Mouse (Mus musculus) forebrain, embryonic 12.5 days (tissue): ENCODE measurements around the gene Scgb1b3. TPM values are rescaled to one million over a fixed set of nuclear protein-coding genes. Genes with fewer than 3 reads are reported as not detected.

Source experiments
- ATAC-seq: fragments of 200-750 bp; cut with Nextera tagmentation; 2 replicates; pipeline ENCODE4 v1.8.0; 2017; ENCODE audit warnings: moderate TSS enrichment; ENCODE audit not compliant: low FRiP score
- H3K27ac ChIP-seq: fragments of 300-500 bp; sonication (generic); 2 replicates; pipeline ENCODE4 v1.5.1; 2016; ENCODE audit warnings: mild to moderate bottlenecking
- H3K27me3 ChIP-seq: fragments of 300-500 bp; sonication (generic); 2 replicates; pipeline ENCODE4 v1.6.1; 2016; ENCODE audit warnings: mild to moderate bottlenecking
- H3K36me3 ChIP-seq: fragments of 300-500 bp; sonication (generic); replicated peaks from 2 replicates; pipeline ENCODE4 v1.6.1; 2016; ENCODE audit warnings: mild to moderate bottlenecking
- H3K4me1 ChIP-seq: fragments of 300-500 bp; sonication (generic); 2 replicates; pipeline ENCODE4 v1.6.1; 2016
- H3K4me2 ChIP-seq: fragments of 300-500 bp; sonication (generic); 2 replicates; pipeline ENCODE4 v1.6.1; 2016; ENCODE audit warnings: mild to moderate bottlenecking, moderate library complexity
- H3K4me3 ChIP-seq: fragments of 300-500 bp; sonication (generic); replicated peaks from 2 replicates; pipeline ENCODE4 v1.5.1; 2016; ENCODE audit warnings: mild to moderate bottlenecking
- H3K9ac ChIP-seq: fragments of 300-500 bp; sonication (generic); 2 replicates; pipeline ENCODE4 v1.6.1; 2016; ENCODE audit warnings: mild to moderate bottlenecking
- H3K9me3 ChIP-seq: fragments of 300-500 bp; sonication (generic); 2 replicates; pipeline ENCODE4 v1.6.1; 2016
- WGBS: fragments of 180-500 bp; shearing (Covaris S2); methylation state at CpG from one replicate; pipeline ENCODE4 v1.1.7; 2016; 5-methylcytosine and 5-hydroxymethylcytosine counted together
- polyA plus RNA-seq: library from polyadenylated mRNA; unstranded; fragments of >200 nt; fragmentation: Nextera tagmentation; extraction: Ambion mirVana; gene quantifications from 2 replicates; pipeline ENCODE4 v1.2.1, GENCODE M21; 2016

Gene Scgb1b3
- not detected in 2 replicates for polyA plus RNA-seq

GRCm38 (mm10) chr7:31375292-31375691 is at the start of gene Scgb1b3:
TSS of gene Scgb1b3 (plus strand) at chr7:31375592.
- peaks cover 40% of the 10 kb centered on the region for H3K9me3 ChIP-seq
- ATAC-seq = no peak
- H3K36me3 ChIP-seq = no peaks in the 10 kb centered on the region
- no peak within 1 kb of the TSS for H3K27ac ChIP-seq
- H3K4me1 ChIP-seq = no peaks in the 10 kb centered on the region
- no peak within 1 kb of the TSS for H3K4me3 ChIP-seq
- no peak within 1 kb of the TSS for H3K9ac ChIP-seq
- 77% methylated on average over 3 of the region's 3 CpGs for WGBS
- no peaks in the 10 kb centered on the region for H3K27me3 ChIP-seq
- H3K4me2 ChIP-seq = no peak within 1 kb of the TSS

- 69% methylated on average over 4 of the region's 4 CpGs for WGBS
- no peak for ATAC-seq
Observed at GRCm38 (mm10) chr7:31362022-31362560, 13.3 kb upstream of the Scgb1b3 start, which contains the start of gene Scgb2b3. TSS of gene Scgb2b3 (minus strand) at chr7:31362072.

More at GRCm38 (mm10) chr7:31362022-31362560, 13.3 kb upstream of the Scgb1b3 start, which contains the start of gene Scgb2b3:
- H3K9ac ChIP-seq = no peak within 1 kb of the TSS
- no peaks in the 10 kb centered on the region for H3K36me3 ChIP-seq
- no peaks in the 10 kb centered on the region for H3K27me3 ChIP-seq
- no peak within 1 kb of the TSS for H3K4me3 ChIP-seq
- no peaks in the 10 kb centered on the region for H3K4me1 ChIP-seq
- H3K4me2 ChIP-seq = no peak within 1 kb of the TSS
- H3K9me3 ChIP-seq = peaks cover 52% of the 10 kb centered on the region; the same call in 1 of the 2 replicates
- H3K27ac ChIP-seq = no peak within 1 kb of the TSS

Other genes with a start within 250 kb of the Scgb1b3 start
- gene Scn1b, start 248.6 kb upstream of the Scgb1b3 start, polyA plus RNA-seq = 1.1 and 1.3 TPM in 2 replicates
- 155 and 174 TPM in 2 replicates for gene Gramd1a, start 219.7 kb upstream of the Scgb1b3 start, polyA plus RNA-seq
- not detected in 2 replicates for gene Scgb2b2, start 85.1 kb upstream of the Scgb1b3 start, polyA plus RNA-seq
- gene Scgb1b2, start 83.8 kb upstream of the Scgb1b3 start, polyA plus RNA-seq = not detected in 2 replicates
- gene Scgb2b3, start 13.5 kb upstream of the Scgb1b3 start, polyA plus RNA-seq = not detected in 2 replicates